Comparison of ENCODE assay signal across 8 mouse cellular contexts in genomic region chr9:113741108-113741636, GRCm38 (mm10). TPM values are rescaled to one million over a fixed set of nuclear protein-coding genes. Genes with fewer than 3 reads are reported as not detected.
DNase-seq lines count a peak whose midpoint lies in the region; ATAC-seq and TF ChIP-seq lines count a peak whose summit lies in the region.

Gene Clasp2, plus strand, starts transcription at chr9:113741473.

- DNase-seq in B cell, adult 2 months: peak; percentile 84 to 88
- peak; percentile 86 to 88 for DNase-seq in heart, adult 9 months (ENCODE audit: low spot score in 2 of 2)
- peak; percentile 83 for DNase-seq in kidney, adult 9 months
- DNase-seq in midbrain, postnatal 0 days (ENCODE audit: low spot score): peak; percentile 77
- DNase-seq in spleen, postnatal 10 days (ENCODE audit: low spot score in 2 of 2): peak; percentile 76 to 84

- peak within 1 kb of the TSS; percentile 98 for H3K4me3 ChIP-seq in bone marrow macrophage, adult 2 months (ENCODE audit: insufficient read depth, low read length)
- peak within 1 kb of the TSS; percentile 80 for H3K4me3 ChIP-seq in embryonic facial prominence, embryonic 15.5 days (replicated peaks)
- peak within 1 kb of the TSS; percentile 95 for H3K4me3 ChIP-seq in limb, embryonic 15.5 days
- peak within 1 kb of the TSS; percentile 96 for H3K4me3 ChIP-seq in midbrain, postnatal 0 days (ENCODE audit: low read depth, low read length)

- peaks cover 20% of the 10 kb centered on the region for H3K4me1 ChIP-seq in bone marrow macrophage, adult 2 months (ENCODE audit: control insufficient read depth, insufficient read depth, low read length)
- H3K4me1 ChIP-seq in embryonic facial prominence, embryonic 15.5 days: peaks cover 15% of the 10 kb centered on the region
- H3K4me1 ChIP-seq in limb, embryonic 15.5 days: peaks cover 10% of the 10 kb centered on the region; the same call in 1 of the 2 replicates
- H3K4me1 ChIP-seq in midbrain, postnatal 0 days (ENCODE audit: insufficient read depth, low read length): no peaks in the 10 kb centered on the region

- H3K4me2 ChIP-seq in embryonic facial prominence, embryonic 15.5 days (replicated peaks): peak within 1 kb of the TSS; percentile 94
- H3K4me2 ChIP-seq in limb, embryonic 15.5 days: peak within 1 kb of the TSS; percentile 90
- peak within 1 kb of the TSS; percentile 78 for H3K4me2 ChIP-seq in midbrain, postnatal 0 days (ENCODE audit: low read depth, low read length, poor library complexity, severe bottlenecking)

- H3K9me3 ChIP-seq in embryonic facial prominence, embryonic 15.5 days (replicated peaks): no peaks in the 10 kb centered on the region
- H3K9me3 ChIP-seq in limb, embryonic 15.5 days: no peaks in the 10 kb centered on the region
- no peaks in the 10 kb centered on the region for H3K9me3 ChIP-seq in midbrain, postnatal 0 days (ENCODE audit: low read length)

- no peaks in the 10 kb centered on the region for H3K27me3 ChIP-seq in embryonic facial prominence, embryonic 15.5 days
- no peaks in the 10 kb centered on the region for H3K27me3 ChIP-seq in limb, embryonic 15.5 days
- no peaks in the 10 kb centered on the region for H3K27me3 ChIP-seq in midbrain, postnatal 0 days (ENCODE audit: insufficient read depth, low read length)

- under 1% methylated on average over 63 of the region's 63 CpGs for WGBS in embryonic facial prominence, embryonic 15.5 days
- WGBS in limb, embryonic 15.5 days: under 1% methylated on average over 47 of the region's 63 CpGs
- under 1% methylated on average over 57 of the region's 63 CpGs for WGBS in midbrain, postnatal 0 days

- peak; percentile 94 for ATAC-seq in embryonic facial prominence, embryonic 15.5 days (ENCODE audit: insufficient number of reproducible peaks, low FRiP score, low TSS enrichment, low read depth)
- peak; percentile 92 for ATAC-seq in limb, embryonic 15.5 days (ENCODE audit: insufficient number of reproducible peaks, low FRiP score, low TSS enrichment, low read depth)
- ATAC-seq in midbrain, postnatal 0 days (ENCODE audit: low FRiP score): peak; percentile 95

- TF ChIP-seq POLR2A in bone marrow macrophage, adult 2 months (IDR thresholded peaks at IDR 0.05; ENCODE audit: borderline replicate concordance, low read depth, low read length): no peak

- peak within 1 kb of the TSS; percentile 84 for H3K27ac ChIP-seq in bone marrow macrophage, adult 2 months (ENCODE audit: insufficient read depth, low read depth, low read length)
- peak within 1 kb of the TSS; percentile 89 for H3K27ac ChIP-seq in embryonic facial prominence, embryonic 15.5 days (replicated peaks)
- peak within 1 kb of the TSS; percentile 90 for H3K27ac ChIP-seq in limb, embryonic 15.5 days
- peak within 1 kb of the TSS; percentile 44; the same call in 1 of the 2 replicates for H3K27ac ChIP-seq in midbrain, postnatal 0 days (ENCODE audit: low read depth, low read length)

- no peaks in the 10 kb centered on the region for H3K36me3 ChIP-seq in embryonic facial prominence, embryonic 15.5 days
- H3K36me3 ChIP-seq in limb, embryonic 15.5 days: no peaks in the 10 kb centered on the region
- no peaks in the 10 kb centered on the region for H3K36me3 ChIP-seq in midbrain, postnatal 0 days (ENCODE audit: insufficient read depth, low read length)

- H3K9ac ChIP-seq in embryonic facial prominence, embryonic 15.5 days: peak within 1 kb of the TSS; percentile 83
- peak within 1 kb of the TSS; percentile 87 for H3K9ac ChIP-seq in limb, embryonic 15.5 days
- peak within 1 kb of the TSS; percentile 50 for H3K9ac ChIP-seq in midbrain, postnatal 0 days (replicated peaks; ENCODE audit: low read length, poor library complexity, severe bottlenecking)

- no peak for TF ChIP-seq CTCF in bone marrow macrophage, adult 2 months (IDR thresholded peaks at IDR 0.05; ENCODE audit: low read depth, low read length)
- TF ChIP-seq CTCF in midbrain, postnatal 0 days (IDR thresholded peaks at IDR 0.05): no peak

RNA-seq across cellular contexts. Expression of gene Clasp2, which starts in this region (rescaled TPM):
- polyA plus RNA-seq in bone marrow macrophage, adult 2 months (2012; ENCODE audit: insufficient read depth, insufficient read length, missing spikeins): 44.6 and 50.5 TPM in 2 replicates
- 21.8 and 22.3 TPM in 2 replicates for polyA plus RNA-seq in embryonic facial prominence, embryonic 15.5 days (2015; fragmentation: Nextera tagmentation; extraction: Ambion mirVana)
- polyA plus RNA-seq in limb, embryonic 15.5 days (2015; fragmentation: Nextera tagmentation; extraction: Ambion mirVana): 21.3 and 22.2 TPM in 2 replicates
- 266 and 311 TPM in 2 replicates for total RNA-seq in midbrain, postnatal 0 days (2014; rRNA removed)
- polyA plus RNA-seq in midbrain, postnatal 0 days (2015; fragmentation: Nextera tagmentation; extraction: Ambion mirVana): 109 and 120 TPM in 2 replicates

Comparison
In these comparisons a context has a peak if more than half of its experiments do, and no peak if none do; other contexts are left out.
1. Peak in every context shown above with its lines: DNase-seq, ATAC-seq, H3K4me3 ChIP-seq and H3K27ac ChIP-seq.